Mouse (Mus musculus) layer of hippocampus, postnatal 14 days (tissue): ENCODE results near the gene Olfr1463. TPM values are rescaled to one million over a fixed set of nuclear protein-coding genes. Genes with fewer than 3 reads are reported as not detected.

Source experiments
- DNase-seq, 2 experiments: peaks; one replicate each; pipeline ENCODE4 v3.0.0; 2021 to 2022; ENCODE audit warnings: low spot score in 2 of 2, mixed read lengths in 1 of 2
- long read RNA-seq, 2 experiments: library from polyadenylated mRNA; stranded (forward); transcript quantifications; one replicate each; pipeline ENCODE4 v2.0.0; 2021
- total RNA-seq, 2 experiments: library from RNA; stranded (reverse); gene quantifications; 2 replicates each; pipeline ENCODE4 v1.2.3; 2021

Olfr1463 gene
- total RNA-seq = not detected
- long read RNA-seq, experiment 1 = 0 reads
- long read RNA-seq, experiment 2 = 0 reads

DNA sequence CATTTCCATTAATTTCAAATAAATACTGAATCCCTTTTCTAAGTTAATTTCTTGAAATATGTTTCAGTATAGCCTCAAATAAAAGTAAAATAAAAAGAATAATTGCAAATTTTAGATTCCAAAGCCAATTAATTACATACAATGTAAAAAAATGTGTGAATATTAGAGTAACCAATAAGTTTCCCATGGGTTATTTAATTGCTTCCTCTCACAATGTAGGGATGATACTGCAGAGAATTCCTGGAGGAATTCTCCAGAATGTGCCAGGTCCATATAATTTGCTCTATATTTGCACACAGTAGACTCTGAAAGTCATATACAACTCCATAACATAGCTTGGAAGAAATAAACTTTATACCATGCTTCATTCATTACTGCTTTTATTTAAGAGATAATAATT lies at the start of gene Olfr1463:
TSS of gene Olfr1463 (plus strand) at position 301 of the 400 bp plus-strand sequence.
- DNase-seq = no peak

DNA sequence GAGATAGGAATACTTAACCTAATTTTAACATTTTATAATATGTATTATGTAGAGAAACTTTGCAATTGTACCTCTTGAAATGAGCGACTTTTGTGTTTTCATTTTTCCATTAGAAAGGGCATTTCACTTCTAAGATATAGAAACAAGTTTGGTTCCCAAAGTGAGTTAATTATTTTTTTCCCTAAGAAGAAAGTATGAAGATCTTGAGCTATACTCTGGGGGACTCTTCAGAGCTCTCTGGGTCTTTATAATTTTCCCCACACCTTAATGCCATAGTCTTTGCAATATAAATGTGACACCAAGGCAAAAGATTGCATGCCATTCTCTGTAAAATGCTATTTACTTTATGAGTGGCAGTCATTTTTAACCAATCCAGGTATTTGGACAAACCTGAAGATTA lies 45.7 kb upstream of the Olfr1463 start, which contains the start of gene Olfr1462:
TSS of gene Olfr1462 (plus strand) at position 301 of the 400 bp plus-strand sequence.
- no peak for DNase-seq

DNA sequence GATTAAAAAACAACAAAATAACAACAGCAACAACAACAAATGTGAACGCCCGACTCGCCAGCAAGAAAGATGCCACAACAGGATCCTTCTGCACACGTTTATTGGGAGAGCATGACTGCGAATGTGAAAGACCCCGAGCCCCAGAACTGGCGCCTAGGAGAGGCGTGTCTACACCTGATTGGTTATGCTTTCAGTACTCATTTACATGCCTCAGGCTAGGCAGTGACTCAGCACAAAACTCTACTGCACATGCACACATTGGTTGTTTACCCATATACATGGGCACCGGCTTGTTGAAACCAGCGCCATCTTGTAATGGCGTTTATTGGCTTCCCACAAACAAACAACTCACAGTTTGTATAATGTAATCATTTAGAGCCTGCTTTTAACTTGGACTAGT lies 9.5 kb upstream of the Olfr1463 start:
- no peak for DNase-seq

Other genes starting within 250 kb of the Olfr1463 start
- gene Olfr1451, start 236.3 kb upstream of the Olfr1463 start, total RNA-seq = not detected
- gene Olfr1453, start 203.0 kb upstream of the Olfr1463 start, total RNA-seq = not detected
- not detected for gene Olfr1454, start 170.7 kb upstream of the Olfr1463 start, total RNA-seq
- gene Olfr1457, start 133.4 kb upstream of the Olfr1463 start, total RNA-seq = not detected
- gene Olfr1458, start 124.6 kb upstream of the Olfr1463 start, total RNA-seq = not detected
- gene Olfr1459, start 81.8 kb upstream of the Olfr1463 start, total RNA-seq = under 1 TPM; 0.09 to 0.10 TPM
- gene Olfr1461, start 68.3 kb upstream of the Olfr1463 start, total RNA-seq = not detected
- not detected for gene Olfr1462, start 45.6 kb upstream of the Olfr1463 start, total RNA-seq
- gene Olfr1465, start 84.2 kb downstream of the Olfr1463 start, total RNA-seq = not detected
- gene Olfr1466, start 107.5 kb downstream of the Olfr1463 start, total RNA-seq = not detected
- gene Olfr1467, start 130.9 kb downstream of the Olfr1463 start, total RNA-seq = not detected
- not detected for gene Olfr1469, start 176.5 kb downstream of the Olfr1463 start, total RNA-seq
- not detected for gene Olfr1471, start 212.1 kb downstream of the Olfr1463 start, total RNA-seq
- gene Olfr1472, start 224.8 kb downstream of the Olfr1463 start, total RNA-seq = not detected
- not detected for gene Olfr1474, start 238.2 kb downstream of the Olfr1463 start, total RNA-seq
- gene Olfr1475, start 248.9 kb downstream of the Olfr1463 start, total RNA-seq = not detected